Mouse (Mus musculus) spleen, adult 2 months (tissue): ENCODE data around the gene Syn2.

Source experiments
- CTCF ChIP-seq: fragments of 200-500 bp; IDR thresholded peaks from 2 replicates; pipeline ENCODE4 v1.5.1; 2011; ENCODE audit warnings: mild to moderate bottlenecking, inconsistent platforms; ENCODE audit not compliant: insufficient read depth, insufficient read length, insufficient replicate concordance; ENCODE audit errors: extremely low read depth
- POLR2A ChIP-seq: fragments of 200-500 bp; IDR thresholded peaks from 2 replicates; pipeline ENCODE4 v1.6.1; 2011; ENCODE audit warnings: low read depth, low read length, inconsistent platforms

GRCm38 (mm10) chr6:115161175-115161574 lies 26.5 kb downstream of the Syn2 start:
- no peak for TF ChIP-seq CTCF
- TF ChIP-seq POLR2A: no peak
